Mouse (Mus musculus): ENCODE measurements around the gene Six2.

Gene Six2

DNA sequence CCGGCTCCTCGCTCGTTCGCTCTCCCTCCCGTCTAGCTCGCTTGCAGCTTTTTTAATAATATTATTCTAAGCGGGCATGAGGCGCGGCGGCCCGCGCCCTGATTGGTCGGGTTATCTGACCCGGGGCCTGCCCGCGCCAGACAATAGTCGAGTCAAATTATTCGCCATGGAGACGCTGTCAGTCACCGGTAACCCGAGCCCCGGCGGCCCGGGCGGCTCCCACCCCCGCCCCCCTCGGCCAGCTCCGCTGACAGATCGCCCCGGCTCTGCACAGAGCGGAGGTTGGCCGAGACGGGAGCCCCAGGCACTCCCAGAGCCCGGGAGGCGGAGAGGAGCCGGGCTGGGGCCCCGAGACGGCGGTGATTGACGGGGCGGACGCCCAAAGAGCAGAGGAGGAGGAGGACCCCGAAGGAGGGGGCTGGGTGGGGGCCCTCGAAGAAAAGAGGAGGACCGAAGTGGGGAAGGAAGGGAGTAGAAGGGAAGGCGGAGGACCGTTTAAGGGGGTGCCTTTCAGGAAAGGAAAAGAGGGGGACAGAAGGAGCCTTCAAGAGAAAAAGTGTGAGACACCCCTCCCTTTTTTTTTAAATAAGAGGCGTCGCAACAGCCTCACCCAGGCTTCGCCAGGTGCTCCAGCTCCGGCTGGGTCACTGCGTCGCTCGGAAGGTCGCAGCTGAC is at the start of gene Six2:
Six2 (minus strand) TSS at position 39 of the 675 bp plus-strand sequence.
- DNase-seq (ENCODE audit: low spot score): peak; percentile 43

DNA sequence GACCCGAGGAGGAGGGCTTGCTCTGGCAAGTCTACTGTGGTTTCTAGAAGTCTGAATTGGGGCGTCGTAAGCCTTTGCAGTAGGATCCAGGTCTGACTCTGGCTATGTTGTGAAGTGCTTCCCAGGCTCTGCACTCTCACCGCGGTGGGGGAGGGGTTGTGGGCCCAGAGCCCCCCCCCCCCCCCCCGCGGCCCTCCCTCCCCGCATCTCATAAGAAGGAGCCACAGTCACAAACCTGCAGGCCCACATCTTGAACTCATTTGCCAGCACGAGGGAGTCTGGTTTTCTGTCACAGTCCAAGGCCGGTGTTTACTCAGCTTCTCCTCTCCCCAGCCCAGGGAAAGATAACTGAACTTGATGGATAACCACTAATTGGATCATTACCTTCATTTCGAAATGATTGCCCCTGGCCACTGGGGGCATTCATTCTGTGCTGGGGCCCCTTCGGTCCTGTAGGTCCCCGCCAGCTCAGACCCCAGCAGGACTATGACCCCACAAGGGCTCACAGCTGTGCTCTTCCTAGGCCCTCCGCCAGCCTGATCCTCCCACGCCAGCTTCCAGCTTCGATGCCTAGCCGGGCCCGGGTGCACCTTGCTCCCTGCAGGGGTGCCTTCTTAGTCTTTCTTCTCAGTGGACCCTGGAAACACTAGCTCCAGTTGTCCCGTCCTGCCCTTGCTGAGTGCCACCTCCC is 49.2 kb upstream of the Six2 start:
- DNase-seq (ENCODE audit: low spot score): no peak

DNA sequence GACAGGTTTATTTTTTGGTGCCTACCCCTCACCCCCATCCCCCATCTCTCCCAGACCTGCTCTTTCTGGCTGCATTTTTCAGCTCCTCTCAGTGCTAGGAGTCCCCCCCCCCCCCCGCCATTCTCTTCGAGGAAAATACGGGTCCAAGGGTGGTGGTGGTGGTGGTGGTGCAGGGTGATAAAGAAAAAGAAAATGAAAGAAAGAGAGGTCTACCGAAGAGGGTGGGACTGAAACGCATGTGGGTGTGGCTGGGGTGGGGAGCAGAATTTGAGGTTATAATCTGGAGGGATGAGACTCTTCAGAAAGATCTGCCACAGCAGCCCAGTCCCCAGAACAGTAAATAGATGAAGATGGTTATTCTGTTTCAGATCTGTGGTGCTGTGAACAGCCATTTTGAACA is 43.3 kb upstream of the Six2 start:
- DNase-seq (ENCODE audit: low spot score): no peak

DNA sequence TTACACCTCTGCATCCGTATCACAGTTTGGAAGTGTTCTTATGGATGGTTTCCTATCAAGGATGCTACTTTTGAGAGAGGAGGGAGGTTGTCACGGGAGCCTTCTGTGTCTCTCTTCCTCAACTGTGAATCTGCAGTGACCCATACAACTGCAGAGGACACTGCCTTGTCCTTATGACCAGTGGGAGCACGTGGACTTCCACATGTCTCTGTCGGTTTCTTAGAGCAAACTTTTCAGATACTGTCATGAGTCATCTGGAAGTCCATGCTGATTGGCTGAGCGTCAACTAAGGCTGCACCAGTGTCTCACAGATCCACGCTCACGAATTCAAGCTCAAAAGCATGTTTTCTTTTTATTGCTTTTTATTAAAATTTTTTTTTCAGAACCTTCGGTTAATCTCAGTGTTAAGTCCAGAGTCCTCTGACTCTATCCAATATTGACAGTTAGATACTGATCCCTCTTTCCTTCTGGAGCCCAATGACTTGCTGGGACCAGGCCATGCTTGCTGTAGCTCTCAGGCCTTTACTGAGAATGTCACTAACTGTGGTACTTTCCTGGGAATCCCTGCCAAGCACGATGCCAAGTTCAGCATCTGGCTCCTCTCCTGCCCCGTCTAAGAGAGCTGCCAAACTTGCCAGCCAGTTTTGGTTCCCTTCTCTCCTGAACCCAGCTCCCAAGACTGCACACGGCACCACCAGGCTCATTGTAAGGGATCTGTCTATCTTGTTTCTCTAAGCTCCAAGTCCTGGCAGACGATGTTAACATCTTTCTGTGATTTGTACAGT is 42.3 kb upstream of the Six2 start:
- DNase-seq (ENCODE audit: low spot score): no peak

DNA sequence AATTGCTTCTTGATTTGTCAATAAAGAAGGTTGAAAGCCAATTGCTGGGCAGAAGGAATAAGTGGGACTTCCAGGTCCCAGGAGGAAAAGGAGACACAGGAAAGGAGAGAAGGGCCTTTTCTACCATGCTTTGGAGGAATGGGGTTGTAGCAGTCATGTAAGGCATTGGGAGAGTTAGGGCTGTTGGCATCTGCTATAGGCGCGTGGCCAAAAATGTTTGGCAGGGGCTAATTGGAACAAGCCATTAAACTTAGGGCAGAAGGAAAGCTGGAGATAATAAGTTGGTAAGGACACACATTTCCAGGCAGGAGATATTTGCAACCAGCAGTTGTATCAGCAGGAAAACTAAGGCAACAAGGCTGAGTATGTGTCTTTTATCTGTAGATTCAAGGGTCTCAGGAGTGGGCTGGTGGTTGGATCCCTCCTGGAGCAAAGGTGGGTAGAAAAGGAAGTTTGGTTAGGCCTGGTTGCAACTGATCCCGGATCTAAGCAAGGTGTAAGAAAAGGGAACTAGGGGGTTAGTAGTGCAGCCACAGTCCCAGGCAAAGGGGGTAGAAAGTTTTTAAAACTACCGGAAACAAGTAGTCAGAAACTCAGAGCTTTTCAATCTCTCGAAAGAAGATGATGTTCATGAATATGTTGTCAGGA is 40.1 kb upstream of the Six2 start:
- DNase-seq (ENCODE audit: low spot score): no peak

DNA sequence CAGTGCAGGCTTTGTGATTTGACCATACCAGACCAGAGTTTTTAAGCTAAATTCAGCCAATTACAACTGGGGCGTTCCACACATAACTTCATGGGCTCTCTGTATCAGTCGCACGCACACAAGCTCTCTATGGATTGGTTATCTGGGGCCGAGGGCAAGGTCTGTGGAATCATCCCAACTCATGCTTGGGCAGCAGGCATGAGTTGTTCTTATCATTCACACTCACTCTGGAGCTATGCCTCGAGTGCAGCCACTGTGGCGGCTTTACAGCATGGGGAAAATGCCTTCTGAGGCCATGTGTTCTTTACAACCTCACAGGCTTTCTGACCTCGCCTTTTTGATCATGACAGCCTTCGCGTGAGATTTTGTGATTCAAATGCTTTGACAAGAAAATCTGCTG is 37.9 kb upstream of the Six2 start:
- DNase-seq (ENCODE audit: low spot score): no peak

DNA sequence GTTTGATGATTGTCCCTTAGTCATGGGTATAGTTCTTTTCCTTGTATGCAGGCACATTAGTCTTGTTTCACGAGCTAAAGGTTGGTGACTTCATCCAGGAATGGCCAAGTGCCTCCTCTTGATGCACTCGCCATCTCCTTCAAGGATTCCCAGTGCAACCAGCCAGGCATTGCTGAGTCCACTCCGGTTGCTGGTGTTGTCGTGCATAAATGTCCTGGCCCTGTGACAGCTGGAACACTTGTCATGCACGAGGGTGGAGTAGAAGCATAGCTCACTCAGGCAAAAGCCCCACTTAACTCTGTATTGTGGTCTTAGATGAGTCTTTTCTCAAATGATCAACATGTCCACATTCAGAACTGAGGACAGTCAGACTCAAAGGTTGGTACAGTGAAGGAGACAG is 35.1 kb upstream of the Six2 start:
- no peak for DNase-seq (ENCODE audit: low spot score)

DNA sequence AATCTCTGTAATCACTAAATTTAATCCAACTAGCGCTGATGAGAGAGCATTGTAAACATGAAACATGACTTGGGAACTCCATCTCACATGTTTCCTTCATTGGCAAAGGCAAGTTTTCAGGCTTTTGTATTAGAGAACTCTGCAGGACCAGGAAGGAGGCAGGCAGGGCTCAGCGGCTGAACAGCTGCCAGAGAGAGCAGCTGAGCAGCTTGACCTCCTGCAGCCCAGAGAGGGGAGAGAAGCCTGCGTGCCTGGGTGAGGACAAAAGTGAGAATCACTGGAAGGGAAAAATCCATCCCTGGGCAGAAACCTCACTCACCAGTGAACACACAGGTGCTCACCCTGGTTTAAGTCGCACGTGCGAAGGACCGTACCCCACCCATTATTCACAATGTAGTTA is 29.2 kb upstream of the Six2 start:
- no peak for DNase-seq (ENCODE audit: low spot score)

DNA sequence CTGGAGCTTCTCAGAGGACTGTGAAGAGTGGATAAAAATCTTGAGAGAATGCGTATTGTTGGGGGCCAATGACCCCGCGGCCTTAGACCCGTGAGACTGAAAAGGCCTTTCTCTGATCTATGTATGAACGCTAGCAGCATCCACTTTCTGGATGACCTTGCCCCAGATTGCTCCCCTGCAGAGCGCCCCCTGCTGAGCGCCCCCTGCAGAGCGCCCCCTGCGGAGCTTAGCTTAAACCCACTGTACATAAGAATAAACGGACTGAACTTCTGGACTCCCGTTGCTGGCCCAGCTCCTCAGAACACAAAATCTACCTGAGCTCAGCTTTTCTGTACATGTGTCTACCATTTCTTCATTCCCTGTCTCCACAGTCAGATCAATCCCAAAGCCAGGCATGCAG is 27.7 kb upstream of the Six2 start:
- DNase-seq (ENCODE audit: low spot score): no peak

DNA sequence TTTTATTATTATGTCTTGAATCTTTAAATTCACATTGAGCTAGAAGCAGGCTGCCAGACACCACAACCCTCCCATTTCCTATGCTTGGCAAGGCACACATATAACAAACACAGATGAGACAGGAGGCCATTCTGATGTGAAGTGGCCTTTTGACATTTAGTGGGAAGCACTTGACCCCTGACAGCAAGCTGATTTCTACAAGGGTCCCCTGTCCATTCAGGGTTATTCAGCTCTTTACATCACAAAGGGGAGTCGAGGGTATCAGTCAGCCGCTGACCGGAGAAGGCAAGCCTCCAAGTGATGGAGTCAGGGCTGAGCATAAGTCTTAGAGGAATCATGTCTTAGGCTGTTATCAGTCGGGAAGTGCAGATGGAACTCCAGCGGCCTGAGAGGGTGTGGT is 26.3 kb upstream of the Six2 start:
- no peak for DNase-seq (ENCODE audit: low spot score)

DNA sequence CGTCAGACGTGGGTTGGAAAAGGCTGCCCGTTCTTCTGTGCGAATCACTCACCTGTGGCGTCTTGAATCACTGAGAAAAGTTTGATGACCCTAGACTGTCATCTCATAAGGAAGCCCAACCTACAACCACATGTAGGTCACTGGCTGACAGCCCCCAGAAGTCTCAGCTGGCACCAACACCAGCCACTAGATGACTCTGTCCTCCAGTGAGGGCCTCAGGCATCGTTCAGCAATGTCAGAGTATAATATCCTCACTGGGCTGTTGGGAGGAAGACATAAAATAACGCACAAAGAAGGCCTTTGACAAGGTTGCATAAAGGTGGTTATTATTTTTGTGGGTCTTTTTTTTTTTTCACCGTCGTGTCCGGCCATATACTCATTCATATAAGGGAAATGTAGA is 24.8 kb upstream of the Six2 start:
- no peak for DNase-seq (ENCODE audit: low spot score)

DNA sequence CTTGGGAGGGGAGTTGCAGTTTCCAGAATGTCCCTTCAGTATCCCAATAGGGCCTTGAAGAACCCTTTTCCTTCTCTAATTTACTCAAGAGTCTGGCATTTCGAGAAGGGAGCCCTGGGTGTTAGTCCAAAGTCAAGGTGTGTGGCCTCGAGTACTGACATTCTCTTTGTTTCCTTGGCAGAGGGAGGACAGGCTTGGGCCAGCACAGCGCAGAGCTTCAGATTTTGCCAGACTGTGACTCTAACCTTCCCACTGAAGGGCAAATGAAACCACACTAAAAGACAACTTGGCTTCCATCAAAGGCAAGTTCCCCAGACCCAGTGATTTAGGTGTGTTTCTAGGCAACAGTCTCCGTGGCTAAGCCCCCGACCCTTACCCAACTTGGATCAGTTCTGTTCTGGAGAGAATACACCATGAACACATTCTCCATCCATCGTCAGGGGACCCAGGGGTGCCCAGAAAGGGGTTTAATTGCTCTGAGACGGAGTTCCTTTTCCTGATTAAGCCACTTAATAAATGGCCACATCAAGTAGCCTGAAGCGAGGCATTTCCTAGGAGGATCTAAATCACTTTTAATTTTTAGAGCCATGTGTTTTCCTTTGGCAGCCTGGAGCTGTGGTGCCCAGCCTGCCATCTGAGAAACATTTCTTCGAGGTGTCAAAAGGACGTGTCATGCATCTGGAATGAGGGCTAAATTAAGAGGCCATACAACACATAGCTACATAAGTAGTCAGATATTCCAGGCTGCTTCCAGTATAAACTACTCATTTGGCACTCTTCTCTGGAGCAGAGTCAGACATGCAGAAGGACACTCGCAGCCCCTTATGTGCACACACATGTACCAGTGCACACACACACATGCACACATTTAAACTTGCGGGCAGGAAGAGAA is 16.5 kb upstream of the Six2 start:
- DNase-seq (ENCODE audit: low spot score): no peak

DNA sequence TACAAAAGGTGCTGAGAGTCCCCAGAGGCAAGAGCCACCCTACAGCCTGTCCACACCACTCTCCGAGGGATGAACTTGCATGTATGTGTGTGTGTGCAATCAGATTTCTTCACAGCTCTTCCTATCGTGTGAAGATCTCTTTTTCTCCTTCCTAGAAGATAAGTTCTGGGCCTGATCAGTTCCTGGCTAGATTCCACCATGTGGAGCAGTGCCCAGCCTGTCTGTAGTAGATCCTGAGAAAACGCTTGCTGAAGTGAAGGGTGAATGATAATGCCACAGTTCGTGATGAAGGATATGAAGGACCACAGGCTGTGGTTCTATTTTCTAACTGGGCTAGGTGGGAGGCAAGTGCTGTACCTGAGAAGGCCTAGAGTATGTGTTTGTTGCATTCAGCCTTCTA is 12.0 kb upstream of the Six2 start:
- no peak for DNase-seq (ENCODE audit: low spot score)

DNA sequence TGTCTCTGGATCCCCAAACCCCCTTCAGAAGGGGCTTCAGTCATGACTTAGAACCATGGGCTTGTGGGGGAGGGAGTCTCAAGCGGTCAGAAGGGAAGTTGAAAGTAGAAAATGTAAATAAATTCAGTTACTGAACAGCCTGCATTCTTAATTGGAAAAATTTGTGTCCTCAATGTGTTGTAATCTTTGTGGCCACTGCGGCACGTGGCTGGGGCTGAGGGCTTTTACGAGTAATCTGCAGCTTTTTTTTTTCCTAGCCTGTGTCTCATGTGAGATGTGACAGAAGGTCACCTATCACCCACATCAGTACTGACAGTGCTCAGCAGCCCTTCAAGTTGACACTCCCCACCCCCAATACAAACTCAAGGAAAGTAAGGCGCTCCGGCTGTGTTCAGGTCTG is 10.6 kb upstream of the Six2 start:
- no peak for DNase-seq (ENCODE audit: low spot score)

DNA sequence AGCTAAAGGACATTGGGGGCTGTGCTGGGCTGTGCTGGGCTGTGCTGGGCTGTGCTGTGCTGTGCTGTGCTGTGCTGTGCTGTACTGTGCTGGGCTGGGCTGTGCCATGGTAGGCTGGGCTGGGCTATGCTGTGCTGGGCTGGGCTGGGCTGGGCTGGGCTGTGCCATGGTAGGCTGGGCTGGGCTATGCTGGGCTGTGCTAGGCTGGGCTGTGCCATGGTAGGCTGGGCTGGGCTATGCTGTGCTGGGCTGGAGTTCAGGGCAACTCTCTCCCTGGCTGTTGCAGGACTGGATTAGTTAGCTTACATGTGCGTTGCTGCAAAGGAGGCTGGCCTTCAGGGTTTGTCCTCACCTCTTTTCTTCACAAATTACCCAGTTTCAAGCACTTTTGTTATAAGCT is 9.9 kb upstream of the Six2 start:
- DNase-seq (ENCODE audit: low spot score): no peak

DNA sequence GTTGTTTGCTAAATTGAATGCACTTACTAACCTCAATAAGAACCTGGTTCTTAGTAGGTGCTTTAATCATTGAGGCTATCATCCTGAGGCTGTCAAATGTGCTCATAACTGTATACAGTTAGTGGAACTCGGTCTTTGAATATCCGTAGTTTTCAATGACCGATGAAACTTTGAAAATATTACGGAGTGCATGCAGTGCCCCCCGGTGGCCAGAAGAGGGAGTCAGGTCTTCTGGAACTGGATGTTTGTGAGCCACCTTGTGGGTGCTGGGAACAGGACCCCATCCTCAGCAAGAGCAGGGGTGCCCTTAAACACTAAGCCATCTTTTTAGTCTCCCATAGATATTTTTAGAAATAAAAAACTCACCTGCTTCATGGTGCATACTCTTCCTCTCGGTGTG is 6.4 kb upstream of the Six2 start:
- no peak for DNase-seq (ENCODE audit: low spot score)

DNA sequence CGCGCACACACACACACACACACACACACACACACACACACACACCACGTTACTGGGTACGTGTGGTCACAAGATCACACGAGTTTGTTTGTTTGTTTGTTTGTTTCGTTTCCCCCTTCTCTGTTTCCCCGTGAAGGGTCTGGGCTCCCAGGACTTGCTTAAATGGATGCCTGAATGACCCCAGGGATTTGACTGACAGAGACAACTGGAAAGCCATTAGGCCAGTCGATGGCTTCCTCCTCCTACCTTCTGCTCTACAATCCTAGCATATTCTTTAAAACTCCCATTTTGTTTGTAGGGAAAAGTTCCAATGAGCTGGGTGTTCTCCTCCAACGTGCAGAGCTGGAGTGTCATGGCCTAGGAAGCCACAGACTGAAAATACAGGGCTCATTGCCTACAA is 5.0 kb upstream of the Six2 start:
- no peak for DNase-seq (ENCODE audit: low spot score)

DNA sequence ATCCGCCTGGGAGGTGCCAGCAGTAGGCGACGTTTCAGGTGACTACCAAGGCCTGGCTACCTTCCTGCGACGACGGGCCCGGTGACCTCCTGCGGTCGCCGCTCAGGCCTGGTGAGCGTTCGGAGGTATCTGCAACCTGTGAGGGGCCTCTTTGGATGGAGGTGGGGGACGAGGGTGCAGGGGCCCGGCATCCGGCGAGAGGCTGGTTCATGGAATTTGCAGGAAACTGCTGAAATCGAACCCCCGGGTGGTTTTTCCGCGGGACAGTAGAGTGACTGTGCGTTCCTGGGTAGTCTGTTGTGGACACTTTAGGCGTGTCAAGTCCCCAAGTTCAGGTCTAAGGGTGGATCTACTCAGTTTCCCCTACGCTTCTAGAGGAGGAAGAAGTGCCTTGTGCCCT is 4.5 kb upstream of the Six2 start:
- DNase-seq (ENCODE audit: low spot score): no peak

DNA sequence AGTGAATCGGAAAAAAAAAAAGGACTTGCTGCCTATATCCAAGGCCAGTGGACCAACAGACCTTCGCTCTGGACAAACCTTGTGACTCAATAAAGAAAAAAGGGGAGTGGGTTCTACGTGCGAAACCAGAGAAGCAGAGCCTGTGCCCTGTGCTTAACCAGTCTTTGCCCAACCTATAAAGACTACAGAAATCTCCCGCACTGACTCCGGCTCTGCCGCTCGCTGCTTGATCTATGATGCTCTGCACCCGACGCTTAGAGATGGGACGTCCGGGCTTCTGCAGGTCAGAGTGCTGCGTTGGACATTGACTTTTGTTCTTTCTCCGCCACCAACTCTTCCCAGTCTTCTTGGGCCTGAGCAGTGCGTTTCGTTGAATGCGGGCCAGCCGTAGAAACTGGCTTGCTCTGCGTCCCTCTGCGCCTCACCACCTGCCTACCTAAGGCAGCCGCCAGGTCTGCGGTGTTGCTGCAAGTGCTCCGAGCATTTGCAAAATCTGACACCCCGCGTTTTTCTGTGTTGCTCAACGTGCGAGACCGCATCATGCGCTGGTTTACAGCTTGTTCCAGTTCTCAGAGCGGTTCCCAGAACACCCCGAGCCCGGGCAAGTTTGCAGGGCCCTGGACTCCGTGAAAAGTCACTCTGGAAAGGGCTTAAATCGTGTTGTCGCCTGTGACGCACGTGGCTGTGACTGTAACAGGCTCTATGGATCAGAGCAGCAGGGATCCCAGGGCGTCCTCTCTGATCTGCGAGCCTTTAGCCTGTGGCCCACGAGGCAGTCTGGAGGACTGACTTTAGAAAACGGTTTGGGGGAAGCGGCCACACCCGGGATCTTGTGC is 3.8 kb upstream of the Six2 start:
- DNase-seq (ENCODE audit: low spot score): no peak

DNA sequence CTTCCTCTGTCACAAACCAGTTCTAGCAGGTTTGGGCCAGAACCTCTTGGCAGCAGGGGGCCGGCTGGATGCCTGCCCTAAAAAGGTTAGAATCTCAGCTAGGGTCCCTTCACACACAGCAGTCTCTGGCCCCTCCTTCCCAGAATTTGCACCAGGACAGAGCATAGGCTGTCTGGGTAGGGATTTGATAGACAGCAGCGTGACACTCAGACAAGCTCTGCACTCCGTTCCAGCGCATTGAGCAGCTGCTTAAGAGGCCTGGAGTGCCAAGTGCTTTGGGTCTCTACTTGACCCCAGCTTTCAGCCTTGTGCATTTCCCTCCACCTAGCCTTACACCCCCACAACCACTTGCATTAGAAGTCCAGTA is 2.9 kb upstream of the Six2 start:
- no peak for DNase-seq (ENCODE audit: low spot score)

Measured in testis, postnatal 10 days (tissue).